Mouse (Mus musculus) MEL (cell line): Measurements from ENCODE around the gene Smim17. TPM values are rescaled to one million over a fixed set of nuclear protein-coding genes. Genes with fewer than 3 reads are reported as not detected.
"Not testable (repeated sequence)": the region's sequence is repeated elsewhere in the genome, so short reads cannot be mapped to it uniquely, and the experiment has no call there.

Source experiments
- DNase-seq: peaks from one replicate; pipeline ENCODE4 v3.0.0; 2011; ENCODE audit warnings: low read depth, low spot score
- H3K27ac ChIP-seq: 2 replicates; pipeline ENCODE4 v1.5.1; 2012; ENCODE audit warnings: low read depth, mild to moderate bottlenecking, control low read depth, low read length, moderate library complexity; ENCODE audit not compliant: control insufficient read depth
- H3K27me3 ChIP-seq, 2 experiments: fragments of 150-350 bp in 1 of 2; sonication (generic) in 1 of 2; 2 replicates each; pipeline ENCODE4 v1.6.1; 2012; ENCODE audit warnings: low read length in 2 of 2, mild to moderate bottlenecking in 2 of 2, improper control_type of control experiment in 1 of 2, moderate library complexity in 1 of 2; ENCODE audit not compliant: insufficient read depth in 2 of 2, control insufficient read depth in 1 of 2
- H3K36me3 ChIP-seq, 2 experiments: 2 replicates each; pipeline ENCODE4 v1.6.1; 2012 to 2014; ENCODE audit warnings: low read length in 2 of 2, improper control_type of control experiment in 1 of 2, inconsistent platforms in 1 of 2, mild to moderate bottlenecking in 1 of 2; ENCODE audit not compliant: insufficient read depth in 2 of 2, control insufficient read depth in 1 of 2
- H3K4me1 ChIP-seq, 2 experiments: fragments of 150-350 bp in 1 of 2; sonication (generic) in 1 of 2; 2 replicates each; pipeline ENCODE4 v1.6.1; 2012; ENCODE audit warnings: low read length in 2 of 2, improper control_type of control experiment in 1 of 2, mild to moderate bottlenecking in 1 of 2; ENCODE audit not compliant: insufficient read depth in 2 of 2, control insufficient read depth in 1 of 2
- H3K4me3 ChIP-seq, 2 experiments: fragments of 150-350 bp in 1 of 2; sonication (generic) in 1 of 2; 2 replicates each; pipeline ENCODE4 v1.5.1; 2012; ENCODE audit warnings: low read depth in 2 of 2, low read length in 2 of 2, mild to moderate bottlenecking in 2 of 2, moderate library complexity in 2 of 2, control low read depth in 1 of 2, improper control_type of control experiment in 1 of 2; ENCODE audit not compliant: control insufficient read depth in 1 of 2, insufficient read depth in 1 of 2
- H3K79me2 ChIP-seq: 2 replicates; pipeline ENCODE4 v1.6.1; 2012; ENCODE audit warnings: mild to moderate bottlenecking, low read length, moderate library complexity; ENCODE audit not compliant: control insufficient read depth, poor library complexity, insufficient read depth
- H3K9ac ChIP-seq: 2 replicates; pipeline ENCODE4 v1.6.1; 2012; ENCODE audit warnings: low read depth, mild to moderate bottlenecking, control low read depth, low read length, moderate library complexity; ENCODE audit not compliant: control insufficient read depth, poor library complexity, severe bottlenecking
- H3K9me3 ChIP-seq: fragments of 150-350 bp; sonication (generic); replicated peaks from 2 replicates; pipeline ENCODE4 v1.6.1; 2012; ENCODE audit warnings: mild to moderate bottlenecking, low read length, improper control_type of control experiment, moderate library complexity; ENCODE audit not compliant: insufficient read depth
- BHLHE40 ChIP-seq: IDR thresholded peaks from 2 replicates; pipeline ENCODE4 v1.6.1; 2012; ENCODE audit warnings: low read depth, mild to moderate bottlenecking, inconsistent platforms, low read length, improper control_type of control experiment, borderline replicate concordance
- CHD1 ChIP-seq: IDR thresholded peaks from 2 replicates; pipeline ENCODE4 v1.6.1; 2012; ENCODE audit warnings: low read depth, mild to moderate bottlenecking, inconsistent platforms, low read length, improper control_type of control experiment
- CHD2 ChIP-seq: IDR thresholded peaks from 2 replicates; pipeline ENCODE4 v1.6.1; 2011; ENCODE audit warnings: low read length, improper control_type of control experiment
- E2F4 ChIP-seq: IDR thresholded peaks from 2 replicates; pipeline ENCODE4 v1.6.1; 2011; ENCODE audit warnings: low read depth, low read length, improper control_type of control experiment, borderline replicate concordance
- ETS1 ChIP-seq: IDR thresholded peaks from 2 replicates; pipeline ENCODE4 v1.6.1; 2012; ENCODE audit warnings: low read depth, mild to moderate bottlenecking, inconsistent platforms, low read length, improper control_type of control experiment, moderate library complexity
- GABPA ChIP-seq: IDR thresholded peaks from 2 replicates; pipeline ENCODE4 v1.6.1; 2012; ENCODE audit warnings: low read depth, mild to moderate bottlenecking, inconsistent platforms, low read length, improper control_type of control experiment, moderate library complexity
- KAT2A ChIP-seq: conservative IDR thresholded peaks from 2 replicates; pipeline ENCODE4 v1.6.1; 2012; ENCODE audit warnings: low read depth, low read length, improper control_type of control experiment, inconsistent platforms
- MAX ChIP-seq: IDR thresholded peaks from 2 replicates; pipeline ENCODE4 v1.6.1; 2011; ENCODE audit warnings: low read length, improper control_type of control experiment
- MAZ ChIP-seq: IDR thresholded peaks from 2 replicates; pipeline ENCODE4 v1.6.1; 2012; ENCODE audit warnings: low read depth, mild to moderate bottlenecking, inconsistent platforms, low read length, improper control_type of control experiment
- MXI1 ChIP-seq: IDR thresholded peaks from 2 replicates; pipeline ENCODE4 v1.6.1; 2011; ENCODE audit warnings: mild to moderate bottlenecking, low read depth, low read length, improper control_type of control experiment
- MYC ChIP-seq: IDR thresholded peaks from 2 replicates; pipeline ENCODE4 v1.6.1; 2011; ENCODE audit warnings: low read depth, mild to moderate bottlenecking, low read length, improper control_type of control experiment, moderate library complexity
- NRF1 ChIP-seq: IDR thresholded peaks from 2 replicates; pipeline ENCODE4 v1.6.1; 2014; ENCODE audit warnings: low read depth, mild to moderate bottlenecking, inconsistent platforms, low read length, improper control_type of control experiment, moderate library complexity; ENCODE audit not compliant: poor library complexity, insufficient read depth, severe bottlenecking
- POLR2A ChIP-seq, 2 experiments: IDR thresholded peaks; 2 replicates each; pipeline ENCODE4 v1.6.1; 2011 to 2012; ENCODE audit warnings: low read length in 2 of 2, mild to moderate bottlenecking in 2 of 2, control low read depth in 1 of 2, improper control_type of control experiment in 1 of 2, low read depth in 1 of 2, moderate library complexity in 1 of 2; ENCODE audit not compliant: control insufficient read depth in 1 of 2, insufficient read depth in 1 of 2, poor library complexity in 1 of 2
- TBP ChIP-seq: IDR thresholded peaks from 2 replicates; pipeline ENCODE4 v1.8.0; 2011; ENCODE audit warnings: low read depth, low read length, improper control_type of control experiment
- UBTF ChIP-seq: IDR thresholded peaks from 2 replicates; pipeline ENCODE4 v1.6.1; 2012; ENCODE audit warnings: low read depth, mild to moderate bottlenecking, inconsistent platforms, low read length, improper control_type of control experiment, moderate library complexity, borderline replicate concordance; ENCODE audit not compliant: insufficient read depth
- ZC3H11A ChIP-seq: IDR thresholded peaks from 2 replicates; pipeline ENCODE4 v1.6.1; 2012; ENCODE audit warnings: low read depth, mild to moderate bottlenecking, inconsistent platforms, low read length, improper control_type of control experiment
- ZKSCAN1 ChIP-seq: IDR thresholded peaks from 2 replicates; pipeline ENCODE4 v1.6.1; 2012; ENCODE audit warnings: low read depth, mild to moderate bottlenecking, inconsistent platforms, low read length, improper control_type of control experiment, moderate library complexity
- ZMIZ1 ChIP-seq: IDR thresholded peaks from 2 replicates; pipeline ENCODE4 v1.6.1; 2012; ENCODE audit warnings: low read depth, mild to moderate bottlenecking, inconsistent platforms, low read length, improper control_type of control experiment, moderate library complexity
- ZNF384 ChIP-seq: IDR thresholded peaks from 2 replicates; pipeline ENCODE4 v1.6.1; 2012; ENCODE audit warnings: low read depth, mild to moderate bottlenecking, inconsistent platforms, low read length, improper control_type of control experiment
- polyA plus RNA-seq, 2 experiments: library from polyadenylated mRNA; stranded (reverse) in 1 of 2; unstranded in 1 of 2; fragments of >175 nt in 1 of 2; fragments of >200 nt in 1 of 2; gene quantifications; 2 replicates each; pipeline versions ENCODE4 v1.2.1 to v1.2.4; 2012; ENCODE audit warnings: low replicate concordance in 2 of 2, low read depth in 1 of 2; ENCODE audit not compliant: insufficient read length in 2 of 2, insufficient read depth in 1 of 2, missing spikeins in 1 of 2
- total RNA-seq: library from RNA; depleted of rRNA; stranded (reverse); fragments of 300-350 nt; gene quantifications from 2 replicates; pipeline ENCODE4 v1.2.3, GENCODE M21; 2012; rRNA removed

The Smim17 gene
- total and polyA plus RNA-seq, 3 experiments = not detected

GRCm38 (mm10) chr7:6466951-6467350 lies 68.4 kb downstream of the Smim17 start, which contains the start of gene Olfr1346:
Gene Olfr1346, plus strand, starts transcription at chr7:6467101.
- H3K79me2 ChIP-seq = no peaks in the 10 kb centered on the region
- DNase-seq = no peak
- H3K36me3 ChIP-seq = no peaks in the 10 kb centered on the region
- no peaks in the 10 kb centered on the region for H3K9me3 ChIP-seq
- no peak within 1 kb of the TSS for H3K4me3 ChIP-seq
- H3K27me3 ChIP-seq = no peaks in the 10 kb centered on the region
- no peak within 1 kb of the TSS for H3K27ac ChIP-seq
- no peak within 1 kb of the TSS for H3K9ac ChIP-seq
- TF ChIP-seq TBP (no peak), UBTF (no peak), GABPA (no peak), BHLHE40 (no peak), ZMIZ1 (no peak), ZKSCAN1 (no peak), E2F4 (no peak), ETS1 (no peak), CHD1 (no peak), CHD2 (no peak), ZNF384 (no peak), KAT2A (no peak), POLR2A (IDR thresholded peaks at IDR 0.05; ENCODE audit: control insufficient read depth in 1 of 2, insufficient read depth in 1 of 2, low read depth in 1 of 2, low read length in 2 of 2, poor library complexity in 1 of 2) (no peak), NRF1 (no peak), MYC (no peak), MXI1 (no peak), MAX (no peak), ZC3H11A (no peak), MAZ (no peak)
- H3K4me1 ChIP-seq = no peaks in the 10 kb centered on the region

- DNase-seq, H3K36me3 ChIP-seq, H3K27me3 ChIP-seq, H3K79me2 ChIP-seq, H3K27ac ChIP-seq, H3K9me3 ChIP-seq, H3K4me3 ChIP-seq, H3K4me1 ChIP-seq, H3K9ac ChIP-seq: not testable (repeated sequence)
These were observed 79.1 kb downstream of the Smim17 start for GRCm38 (mm10) chr7:6477633-6478032.

Other genes with a start within 250 kb of the Smim17 start
- gene Zfp787, start 242.7 kb upstream of the Smim17 start, total RNA-seq = 19.3 and 22.7 TPM in 2 replicates
- 10 to 100 TPM in 1 of 2 experiments, not detected in 1; 28.8 TPM for gene Zfp787, start 242.7 kb upstream of the Smim17 start, polyA plus RNA-seq
- gene Zfp444, start 226.5 kb upstream of the Smim17 start, total RNA-seq = 16.2 and 18.2 TPM in 2 replicates
- 10 to 100 TPM in 1 of 2 experiments, not detected in 1; 24.2 TPM for gene Zfp444, start 226.5 kb upstream of the Smim17 start, polyA plus RNA-seq
- gene Galp, start 201.6 kb upstream of the Smim17 start, total RNA-seq = not detected in 2 replicates
- not detected for gene Galp, start 201.6 kb upstream of the Smim17 start, polyA plus RNA-seq
- not detected in 2 replicates for gene Zscan5b, start 176.4 kb upstream of the Smim17 start, total RNA-seq
- not detected for gene Zscan5b, start 176.4 kb upstream of the Smim17 start, polyA plus RNA-seq
- not detected in 2 replicates for gene Epp13, start 146.0 kb upstream of the Smim17 start, total RNA-seq
- under 1 TPM in 1 of 2 experiments, not detected in 1; 0.14 TPM for gene Epp13, start 146.0 kb upstream of the Smim17 start, polyA plus RNA-seq
- gene Zfp667, start 112.1 kb upstream of the Smim17 start, total RNA-seq = 3.4 and 3.9 TPM in 2 replicates
- 1 to 10 TPM in 1 of 2 experiments, not detected in 1; 5.3 TPM for gene Zfp667, start 112.1 kb upstream of the Smim17 start, polyA plus RNA-seq
- not detected in 2 replicates for gene Zfp583, start 67.4 kb upstream of the Smim17 start, total RNA-seq
- not detected for gene Zfp583, start 67.4 kb upstream of the Smim17 start, polyA plus RNA-seq
- not detected in 2 replicates for gene Gm3854, start 55.0 kb upstream of the Smim17 start, total RNA-seq
- gene Gm3854, start 55.0 kb upstream of the Smim17 start, polyA plus RNA-seq = not detected
- gene Zfp78, start 35.4 kb upstream of the Smim17 start, total RNA-seq = 0.42 and 0.50 TPM in 2 replicates
- gene Zfp78, start 35.4 kb upstream of the Smim17 start, polyA plus RNA-seq = under 1 TPM in 1 of 2 experiments, not detected in 1; 0.67 TPM
- gene Zfp28, start 15.4 kb upstream of the Smim17 start, total RNA-seq = 1.6 and 2.8 TPM in 2 replicates
- gene Zfp28, start 15.4 kb upstream of the Smim17 start, polyA plus RNA-seq = 1 to 10 TPM in 1 of 2 experiments, not detected in 1; 3.3 TPM
- not detected in 2 replicates for gene Gm20715, start 11.6 kb downstream of the Smim17 start, total RNA-seq
- not detected for gene Gm20715, start 11.6 kb downstream of the Smim17 start, polyA plus RNA-seq
- not detected in 2 replicates for gene Olfr1344, start 40.0 kb downstream of the Smim17 start, total RNA-seq
- gene Olfr1344, start 40.0 kb downstream of the Smim17 start, polyA plus RNA-seq = not detected
- not detected in 2 replicates for gene Olfr1336, start 57.5 kb downstream of the Smim17 start, total RNA-seq
- gene Olfr1336, start 57.5 kb downstream of the Smim17 start, polyA plus RNA-seq = under 1 TPM in 1 of 2 experiments, not detected in 1; 0.01 TPM
- not detected in 2 replicates for gene Olfr1346, start 68.4 kb downstream of the Smim17 start, total RNA-seq
- gene Olfr1346, start 68.4 kb downstream of the Smim17 start, polyA plus RNA-seq = not detected
- not detected in 2 replicates for gene Olfr5, start 88.2 kb downstream of the Smim17 start, total RNA-seq
- not detected for gene Olfr5, start 88.2 kb downstream of the Smim17 start, polyA plus RNA-seq
- gene Olfr1347, start 101.0 kb downstream of the Smim17 start, total RNA-seq = not detected in 2 replicates
- gene Olfr1347, start 101.0 kb downstream of the Smim17 start, polyA plus RNA-seq = not detected
- gene Olfr1348, start 110.0 kb downstream of the Smim17 start, total RNA-seq = not detected in 2 replicates
- gene Olfr1348, start 110.0 kb downstream of the Smim17 start, polyA plus RNA-seq = not detected
- not detected in 2 replicates for gene Olfr1349, start 124.2 kb downstream of the Smim17 start, total RNA-seq
- gene Olfr1349, start 124.2 kb downstream of the Smim17 start, polyA plus RNA-seq = not detected
- gene Olfr1350, start 166.1 kb downstream of the Smim17 start, total RNA-seq = not detected in 2 replicates
- not detected for gene Olfr1350, start 166.1 kb downstream of the Smim17 start, polyA plus RNA-seq